Mouse (Mus musculus) heart, adult 2 months (tissue): ENCODE results near the gene Itga7. TPM values are rescaled to one million over a fixed set of nuclear protein-coding genes. Genes with fewer than 3 reads are reported as not detected.
"Not testable (repeated sequence)": the region's sequence is repeated elsewhere in the genome, so short reads cannot be mapped to it uniquely, and the experiment has no call there.

Experiments
- DNase-seq, 2 experiments: peaks; one replicate each; pipeline ENCODE4 v3.0.0; 2021
- H3K27ac ChIP-seq: fragments of 200-600 bp; 2 replicates; pipeline ENCODE4 v1.8.1; 2022
- H3K27me3 ChIP-seq: fragments of 200-500 bp; 2 replicates; pipeline ENCODE4 v1.6.1; 2012; ENCODE audit warnings: mild to moderate bottlenecking, low read length, inconsistent platforms, mixed read lengths; ENCODE audit not compliant: control insufficient read depth, insufficient read depth
- H3K36me3 ChIP-seq: fragments of 200-500 bp; 2 replicates; pipeline ENCODE4 v1.6.1; 2012; ENCODE audit warnings: low read length, inconsistent platforms; ENCODE audit not compliant: control insufficient read depth, insufficient read depth
- H3K4me1 ChIP-seq: fragments of 200-500 bp; 2 replicates; pipeline ENCODE4 v1.6.1; 2011; ENCODE audit warnings: low read length; ENCODE audit not compliant: control insufficient read depth, insufficient read depth
- H3K4me3 ChIP-seq: fragments of 200-600 bp; 2 replicates; pipeline ENCODE4 v1.8.1; 2022
- H3K79me2 ChIP-seq: fragments of 200-500 bp; replicated peaks from 2 replicates; pipeline ENCODE4 v1.6.1; 2012; ENCODE audit warnings: mild to moderate bottlenecking, inconsistent platforms, low read length, moderate library complexity, mixed read lengths; ENCODE audit not compliant: control insufficient read depth, insufficient read depth
- H3K9ac ChIP-seq: fragments of 200-500 bp; 2 replicates; pipeline ENCODE4 v1.6.1; 2012; ENCODE audit warnings: low read depth, mild to moderate bottlenecking, control low read depth, inconsistent platforms, low read length, mixed read lengths
- CTCF ChIP-seq: fragments of 200-600 bp; IDR thresholded peaks from 2 replicates; pipeline ENCODE4 v1.8.1; 2022; ENCODE audit warnings: antibody characterized with exemption, mild to moderate bottlenecking, moderate library complexity
- EP300 ChIP-seq: fragments of 200-500 bp; IDR thresholded peaks from 2 replicates; pipeline ENCODE4 v1.6.1; 2011; ENCODE audit warnings: low read depth, low read length, control low read depth; ENCODE audit not compliant: insufficient read depth
- POLR2A ChIP-seq: fragments of 200-500 bp; IDR thresholded peaks from 2 replicates; pipeline ENCODE4 v1.6.1; 2011; ENCODE audit warnings: mild to moderate bottlenecking, low read depth, low read length, control low read depth; ENCODE audit not compliant: insufficient read depth
- WGBS: fragments of 180-500 bp; shearing (Covaris S2); methylation state at CpG from one replicate; pipeline ENCODE4 v1.1.7; 2018; 5-methylcytosine and 5-hydroxymethylcytosine counted together
- intact Hi-C: fragments of 180-260 bp; cut with DNase I; formaldehyde crosslinking; loops from one replicate; pipeline ENCODE4 v1.15.1; 2025
- polyA plus RNA-seq: library from polyadenylated mRNA; depleted of rRNA; stranded (reverse); fragments of >200 nt; gene quantifications from 2 replicates; pipeline ENCODE4 v1.2.3, GENCODE M21; 2012
- total RNA-seq, 2 experiments: library from RNA; stranded (reverse); gene quantifications; 2 replicates each; pipeline ENCODE4 v1.2.3; 2021

Itga7 gene
- total and polyA plus RNA-seq, 3 experiments: 140 to 155 (median 151) TPM

GRCm38 (mm10) chr10:128976395-128976794, 42.8 kb downstream of the Itga7 start:
- no peaks in the 10 kb centered on the region for H3K79me2 ChIP-seq
- no peak overlapping the region for H3K27ac ChIP-seq
- H3K4me3 ChIP-seq: no peak overlapping the region
- no peak overlapping the region for H3K9ac ChIP-seq
- peaks cover 2% of the 10 kb centered on the region; the same call in 1 of the 2 replicates for H3K4me1 ChIP-seq
- intact Hi-C loops: loop anchor here (2.0 to 5.0 kb wide), 3 partner anchors 59 to 244 kb away; no protein-coding TSS in a partner anchor
- 60% methylated on average over 3 of the region's 3 CpGs for WGBS
- H3K36me3 ChIP-seq: no peaks in the 10 kb centered on the region
- TF ChIP-seq EP300 (no peak), CTCF (no peak), POLR2A (no peak)
- no peak for DNase-seq
- no peaks in the 10 kb centered on the region for H3K27me3 ChIP-seq

DNA sequence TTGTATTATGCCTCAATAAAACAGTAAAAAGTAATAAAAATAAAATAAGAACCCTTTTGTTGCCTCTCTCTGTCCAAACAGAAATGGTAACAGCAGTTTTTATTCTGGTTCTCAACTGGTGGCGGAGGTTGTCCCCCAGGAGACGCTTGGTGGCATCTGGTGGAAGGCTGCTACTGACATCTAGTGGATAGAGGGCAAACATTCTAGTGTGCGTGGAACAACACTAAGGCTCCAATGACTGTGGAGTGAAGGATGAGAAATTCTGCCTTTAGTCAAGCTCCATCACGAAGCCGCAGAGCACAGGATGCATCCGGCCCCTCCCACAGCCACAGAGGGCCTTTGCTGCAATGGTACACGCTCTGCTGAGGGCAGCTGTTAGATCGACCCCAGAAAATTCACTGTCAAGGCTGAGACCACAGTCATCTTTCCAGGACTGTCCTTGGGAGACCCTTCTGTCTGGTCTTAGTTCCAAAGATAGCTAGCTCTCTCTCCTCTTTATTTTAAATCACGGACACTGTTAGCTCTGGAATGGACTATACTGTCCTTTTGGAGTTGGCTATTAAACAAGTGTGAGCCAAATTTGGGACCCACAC, 44.0 kb downstream of the Itga7 start:
- intact Hi-C loops: loop anchor here (2.0 to 5.0 kb wide), 3 partner anchors 60 to 245 kb away; no protein-coding TSS in a partner anchor
- H3K9ac ChIP-seq: no peak overlapping the region
- no peaks in the 10 kb centered on the region for H3K79me2 ChIP-seq
- no peaks in the 10 kb centered on the region for H3K27me3 ChIP-seq
- WGBS: 12% methylated on average over 9 of the region's 9 CpGs
- no peak overlapping the region for H3K27ac ChIP-seq
- H3K4me3 ChIP-seq: no peak overlapping the region
- DNase-seq: peak; percentile 35 to 40
- H3K4me1 ChIP-seq: peaks cover 2% of the 10 kb centered on the region; the same call in 1 of the 2 replicates
- TF ChIP-seq POLR2A (no peak), EP300 (peak; percentile 65; the same call in 1 of the 2 replicates), CTCF (peak; percentile 82)
- no peaks in the 10 kb centered on the region for H3K36me3 ChIP-seq

DNA sequence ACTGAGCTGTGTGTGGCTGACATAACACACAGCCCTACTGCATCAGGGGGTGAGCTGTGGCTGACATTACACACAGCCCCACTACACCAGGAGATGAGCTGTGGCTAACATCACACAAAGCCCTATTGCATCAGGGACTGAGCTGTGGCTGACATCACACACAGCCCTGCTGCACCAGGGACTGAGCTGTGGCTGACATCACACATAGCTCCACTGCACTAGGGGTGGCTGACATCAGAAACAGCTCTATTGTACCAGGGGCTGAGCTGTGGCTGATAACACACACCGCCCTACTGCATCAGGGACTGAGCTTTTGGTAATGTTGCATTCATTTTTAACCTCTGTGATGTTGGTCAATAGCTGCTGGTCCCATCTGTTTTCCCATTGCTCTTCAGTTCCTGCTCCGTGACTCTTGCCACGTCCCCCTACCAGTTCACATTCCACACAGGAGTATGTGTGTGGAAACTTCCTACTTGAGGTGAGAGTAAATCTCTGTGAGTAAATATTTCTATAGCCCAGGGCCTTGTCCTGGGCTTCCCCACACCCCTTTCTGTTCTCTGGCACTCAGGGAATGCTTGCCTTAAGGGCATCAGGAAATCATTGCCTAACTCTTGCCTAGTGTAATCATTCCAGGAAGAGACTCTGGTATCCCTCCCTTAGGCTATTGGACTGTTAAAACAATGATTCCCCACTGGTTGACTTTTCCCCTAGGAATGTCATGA, 47.2 kb downstream of the Itga7 start:
- TF ChIP-seq POLR2A (no peak), EP300 (no peak), CTCF (no peak)
- 53% methylated on average over 3 of the region's 3 CpGs for WGBS
- Histone ChIP-seq H3K4me1 (peaks cover 2% of the 10 kb centered on the region; the same call in 1 of the 2 replicates), H3K9ac (no peak overlapping the region), H3K36me3 (no peaks in the 10 kb centered on the region), H3K27ac (no peak overlapping the region), H3K4me3 (no peak overlapping the region), H3K79me2 (no peaks in the 10 kb centered on the region), H3K27me3 (no peaks in the 10 kb centered on the region)
- DNase-seq: no peak
- intact Hi-C loops: no loop called here

GRCm38 (mm10) chr10:128989131-128989530, 55.5 kb downstream of the Itga7 start, which contains the start of gene Olfr9:
Olfr9 (plus strand) TSS chr10:128989431.
- DNase-seq, H3K27ac ChIP-seq, H3K4me3 ChIP-seq, H3K36me3 ChIP-seq, H3K9ac ChIP-seq, H3K4me1 ChIP-seq, H3K27me3 ChIP-seq, H3K79me2 ChIP-seq, intact Hi-C loops: not testable (repeated sequence)
- WGBS: 22% methylated on average over 1 of the region's 1 CpGs

DNA sequence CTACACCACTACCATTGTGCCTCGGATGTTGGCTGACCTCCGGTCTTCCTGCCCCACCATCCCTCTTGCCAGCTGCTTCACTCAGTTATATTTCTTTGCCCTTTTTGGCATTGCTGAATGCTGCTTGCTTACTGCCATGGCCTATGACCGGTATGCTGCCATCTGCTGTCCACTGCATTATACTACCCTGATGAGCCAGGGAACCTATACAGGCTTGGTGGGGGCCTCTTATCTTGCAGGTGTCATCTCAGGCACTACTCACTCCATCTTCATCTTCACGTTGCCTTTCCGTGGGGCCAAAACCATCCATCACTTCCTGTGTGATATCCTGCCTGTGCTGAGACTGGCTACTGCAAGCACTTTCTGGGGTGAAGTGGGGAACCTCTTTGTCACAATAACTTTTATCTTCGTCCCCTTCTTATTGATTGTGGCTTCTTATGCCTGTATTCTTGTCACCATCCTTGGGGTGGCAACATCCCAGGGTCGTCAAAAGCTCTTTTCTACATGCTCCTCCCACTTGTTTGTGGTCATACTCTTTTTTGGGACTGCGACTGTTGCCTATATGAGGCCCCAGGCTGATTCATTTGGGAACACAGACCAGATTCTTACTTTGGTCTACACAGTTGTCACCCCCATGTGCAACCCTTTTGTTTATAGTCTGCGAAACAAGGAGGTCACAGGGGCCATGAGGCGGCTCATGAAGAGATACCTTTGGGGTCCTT, 56.7 kb downstream of the Itga7 start:
- H3K4me3 ChIP-seq, H3K27me3 ChIP-seq, H3K27ac ChIP-seq, H3K9ac ChIP-seq, DNase-seq, H3K4me1 ChIP-seq, H3K36me3 ChIP-seq, intact Hi-C loops, H3K79me2 ChIP-seq: not testable (repeated sequence)
- WGBS: 54% methylated on average over 7 of the region's 10 CpGs

DNA sequence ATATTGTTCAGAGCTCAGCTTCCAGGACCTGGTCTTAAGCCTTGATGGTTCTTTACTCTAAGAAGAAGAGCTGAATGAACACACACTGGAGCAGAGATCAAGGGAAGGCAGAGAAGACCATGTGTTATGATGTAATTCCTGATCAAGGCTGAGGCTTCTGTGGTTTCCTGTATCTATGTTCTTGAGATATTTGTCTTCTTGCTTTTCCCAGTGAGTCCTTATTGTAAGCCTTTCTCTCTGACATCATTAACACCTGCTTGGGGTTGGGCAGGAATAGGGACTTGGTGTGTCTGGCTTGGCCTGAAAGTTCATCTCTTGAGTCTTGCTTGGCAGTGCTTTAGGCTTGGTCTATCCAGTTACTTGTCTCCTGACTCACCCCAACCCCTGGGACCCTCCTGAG, 57.4 kb downstream of the Itga7 start:
- Histone ChIP-seq H3K9ac (no peak overlapping the region), H3K27ac (no peak overlapping the region), H3K36me3 (no peaks in the 10 kb centered on the region), H3K4me3 (no peak overlapping the region), H3K27me3 (no peaks in the 10 kb centered on the region), H3K4me1 (no peaks in the 10 kb centered on the region), H3K79me2 (no peaks in the 10 kb centered on the region)
- intact Hi-C loops: no loop called here
- TF ChIP-seq CTCF (no peak), POLR2A (no peak), EP300 (no peak)
- DNase-seq: no peak
